Mouse (Mus musculus) lung, adult 2 months (tissue): Measurements from ENCODE around the gene Slc51a.
"Not testable (repeated sequence)": the region's sequence is repeated elsewhere in the genome, so short reads cannot be mapped to it uniquely, and the experiment has no call there.

Experiments used
- CTCF ChIP-seq: fragments of 200-500 bp; IDR thresholded peaks from 2 replicates; pipeline ENCODE4 v1.5.1; 2011; ENCODE audit warnings: mild to moderate bottlenecking, low read length, control low read depth; ENCODE audit not compliant: insufficient read depth
- POLR2A ChIP-seq: fragments of 200-500 bp; IDR thresholded peaks from 2 replicates; pipeline ENCODE4 v1.6.1; 2011; ENCODE audit warnings: low read depth, mild to moderate bottlenecking, control low read depth, low read length, borderline replicate concordance; ENCODE audit errors: extremely low read depth

DNA sequence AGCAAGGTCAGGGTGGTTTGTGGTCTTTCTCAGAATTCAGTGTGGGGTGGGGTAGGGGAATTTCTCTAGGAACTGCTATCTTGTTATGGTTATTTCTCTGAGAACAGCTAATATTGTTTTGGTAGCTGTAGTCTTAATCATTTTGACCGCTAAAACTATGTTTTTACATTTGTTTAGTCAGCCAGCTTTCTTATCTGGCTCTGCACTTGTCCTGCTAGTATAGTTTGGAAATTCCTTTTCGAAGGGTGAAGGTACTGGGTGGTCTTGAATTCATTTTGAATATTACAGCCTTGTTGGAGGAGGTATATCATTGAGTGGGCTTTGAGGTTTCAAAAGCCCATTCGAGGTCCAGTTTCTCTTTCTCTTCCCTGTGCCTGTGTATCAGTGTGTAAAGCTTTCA is 43.1 kb downstream of the Slc51a start:
- not testable (repeated sequence) for TF ChIP-seq POLR2A, CTCF
